Mouse (Mus musculus) brain, adult 2 months (tissue): ENCODE measurements at regions not wholly inside any gene's neighbourhood (a gene's known extent, or its start where the extent isn't known, plus 50 kb on each side); places are given as distances from the start of the nearest gene placed in this dataset.

Source experiments
- DNase-seq: peaks from one replicate; pipeline ENCODE4 v3.0.0; 2011; ENCODE audit warnings: low read depth, low spot score

DNA sequence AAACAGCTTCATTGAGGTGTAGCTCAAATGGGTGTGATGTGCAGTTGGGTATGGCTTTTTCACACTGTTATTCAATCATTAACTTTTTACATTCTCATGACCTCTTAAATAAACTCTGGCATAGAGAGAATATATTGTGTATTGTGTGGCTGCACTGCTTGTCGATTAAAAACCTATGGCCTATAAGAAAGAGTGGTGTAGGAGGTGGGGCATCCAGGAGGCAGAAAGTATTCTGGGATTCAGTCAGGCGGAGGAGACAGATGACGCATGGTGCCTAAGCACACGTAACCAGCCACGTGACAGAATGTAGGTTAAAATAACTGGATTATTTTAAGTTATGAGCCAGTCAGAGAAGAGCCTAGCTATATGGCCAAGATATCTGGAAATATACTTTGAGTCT, 78.2 kb upstream of the Slc16a7 start:
- DNase-seq: no peak

DNA sequence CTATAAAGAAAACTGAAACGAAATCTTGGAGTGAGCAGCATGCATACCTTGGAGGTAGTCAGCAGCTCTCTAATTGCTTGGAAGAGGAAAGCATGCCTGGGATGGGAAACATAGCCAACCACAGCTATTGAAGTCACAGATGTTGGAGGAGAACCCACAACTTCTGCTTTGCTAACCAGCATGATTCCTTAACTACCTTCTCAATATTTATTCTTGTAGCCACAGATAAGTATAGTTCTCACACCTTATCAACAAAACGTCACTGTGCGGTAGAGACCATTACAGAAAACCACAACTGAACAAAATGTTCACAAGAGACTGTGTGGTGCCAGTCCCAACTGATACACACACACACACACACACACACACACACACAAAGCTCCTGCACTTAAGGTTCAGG, 99.1 kb upstream of the Slc16a7 start:
- DNase-seq: no peak

DNA sequence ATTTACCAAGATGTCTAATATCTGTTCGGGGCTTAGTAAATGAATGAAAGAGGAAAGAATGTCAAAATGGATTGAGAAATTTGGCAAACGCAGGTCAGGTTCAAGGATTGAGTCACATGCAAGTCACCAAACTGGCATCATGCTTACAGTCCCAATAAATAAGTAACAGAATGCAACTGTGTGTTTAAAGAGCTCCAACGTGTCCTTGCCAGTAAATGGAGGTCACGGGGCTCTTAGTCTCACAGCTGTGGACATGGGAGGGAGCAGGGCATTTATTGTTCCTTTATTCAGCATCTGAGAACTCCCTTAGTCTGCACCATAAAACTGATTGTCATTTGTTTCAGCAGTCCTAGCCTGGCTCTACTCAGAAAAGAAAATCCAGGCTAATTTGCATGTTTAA, 101.1 kb upstream of the Slc16a7 start:
- peak; percentile 85 for DNase-seq

- DNase-seq: no peak
Measured at GRCm38 (mm10) chr10:125494489-125494888, 105.2 kb upstream of the Slc16a7 start.

GRCm38 (mm10) chr10:125498347-125498746, 109.1 kb upstream of the Slc16a7 start:
- DNase-seq: peak; percentile 61

- DNase-seq: no peak
Measured at GRCm38 (mm10) chr10:125500338-125500737, 111.1 kb upstream of the Slc16a7 start.

GRCm38 (mm10) chr10:125515026-125515425, 125.8 kb upstream of the Slc16a7 start:
- DNase-seq: no peak

DNA sequence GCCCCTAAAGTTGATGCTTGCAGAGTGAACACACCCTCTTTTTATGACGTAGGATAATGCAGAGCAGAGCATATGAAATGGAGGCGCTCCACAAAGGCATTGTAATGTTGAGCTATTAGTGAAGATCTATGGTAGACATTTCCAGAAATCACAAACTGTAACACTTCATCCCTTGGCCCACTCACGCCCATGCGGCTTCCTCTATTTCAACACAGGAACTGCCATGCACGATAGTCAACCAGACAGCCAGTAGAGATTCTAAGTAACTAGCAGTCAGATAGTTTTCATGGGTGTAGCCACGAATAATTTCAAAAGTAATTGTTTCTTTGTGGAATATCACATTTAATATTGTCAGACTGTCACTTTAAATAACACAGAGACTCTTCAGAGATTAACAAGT, 141.6 kb upstream of the Slc16a7 start:
- DNase-seq: no peak

DNA sequence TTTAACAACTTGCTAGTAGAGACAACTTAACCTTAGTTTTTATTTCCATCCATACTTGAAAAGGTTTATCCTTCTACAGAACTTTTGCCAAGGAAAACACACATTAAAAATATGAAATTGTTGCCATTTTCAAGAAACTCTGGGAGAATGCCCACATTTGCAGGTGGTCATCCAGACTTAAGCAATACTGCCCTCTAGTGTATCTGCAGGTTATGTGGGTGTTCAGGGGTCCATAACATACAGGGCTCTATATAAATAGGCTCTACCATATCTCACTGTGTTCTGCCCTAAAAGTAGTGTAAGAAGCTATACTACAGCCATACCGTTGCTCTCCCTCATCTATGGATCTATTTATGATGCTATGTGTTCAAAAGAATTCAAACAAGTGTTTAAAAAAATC, 149.1 kb upstream of the Slc16a7 start:
- DNase-seq: peak; percentile 62

DNA sequence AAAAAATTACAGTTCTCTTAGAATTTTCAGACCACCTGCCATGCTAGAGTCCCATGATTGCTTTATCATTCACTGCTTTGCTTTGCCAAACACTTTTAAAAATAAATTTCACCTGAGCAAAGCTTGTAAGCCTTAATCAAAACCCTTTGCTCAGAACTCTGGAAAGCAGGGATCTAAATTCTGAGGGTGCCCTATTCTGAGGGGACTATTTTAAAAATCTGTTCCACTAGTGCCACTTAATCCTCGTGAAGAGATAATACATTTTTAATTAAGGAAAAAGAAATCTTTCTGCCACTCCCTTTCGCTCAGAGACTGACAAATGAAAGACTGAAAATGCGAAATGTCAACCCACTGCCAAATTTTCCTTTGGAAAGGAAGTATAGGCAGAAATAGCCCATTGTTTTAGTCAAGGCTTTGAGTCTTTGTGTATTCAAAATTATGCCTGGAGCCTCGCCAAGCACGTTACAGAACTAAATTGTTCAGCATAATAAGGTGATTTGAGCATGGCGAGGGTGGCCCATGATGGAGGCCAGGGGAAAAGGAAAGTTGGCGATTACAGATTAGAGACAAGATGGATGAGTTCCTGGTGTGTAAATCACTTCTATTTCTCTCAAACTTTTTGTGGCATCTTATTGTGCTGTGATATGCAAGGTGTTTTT, 197.4 kb upstream of the Slc16a7 start:
- DNase-seq: peak; percentile 71

- DNase-seq: no peak
Measured at GRCm38 (mm10) chr10:125593006-125593405, 203.7 kb upstream of the Slc16a7 start.

DNA sequence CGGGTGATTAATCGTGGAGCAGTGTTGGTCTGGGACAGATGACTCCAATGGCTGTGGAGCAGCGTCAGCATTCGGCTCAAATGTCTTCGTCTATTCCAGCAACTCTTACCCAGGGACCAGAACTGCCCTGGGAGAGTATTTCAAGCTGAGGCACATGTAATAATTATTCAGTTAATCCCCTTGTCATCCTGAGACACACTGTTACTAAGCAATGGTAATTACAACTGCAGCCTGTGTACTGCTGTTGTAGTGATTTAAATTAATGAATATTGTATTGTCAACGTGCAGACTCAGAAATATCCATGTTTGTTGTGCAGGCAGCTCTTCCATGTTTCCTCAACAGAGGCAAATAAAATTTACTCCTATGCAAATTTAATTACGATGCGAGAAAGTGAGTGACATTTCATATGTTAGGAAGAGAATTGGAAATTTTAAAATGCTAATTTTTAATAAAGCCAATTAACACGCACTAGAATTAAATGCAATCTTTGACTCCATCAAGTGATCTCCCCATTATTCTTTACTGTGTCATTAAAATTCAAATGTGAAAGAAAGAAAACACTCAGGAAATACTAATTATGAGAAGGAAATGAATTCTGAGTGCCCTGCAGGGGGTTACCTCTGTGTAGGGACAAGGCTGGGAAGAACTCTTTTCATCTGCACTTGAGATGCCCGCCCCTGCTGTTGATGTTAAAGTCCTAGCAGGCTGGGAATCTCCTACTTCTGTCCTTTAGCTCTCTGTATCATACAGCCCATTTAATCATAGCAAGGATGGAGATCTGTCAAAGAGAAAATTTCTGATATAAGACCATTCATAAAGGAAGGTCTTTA, 218.7 kb upstream of the Slc16a7 start:
- no peak for DNase-seq

- DNase-seq: peak; percentile 59
Measured at GRCm38 (mm10) chr10:125610353-125610752, 221.1 kb upstream of the Slc16a7 start.

DNA sequence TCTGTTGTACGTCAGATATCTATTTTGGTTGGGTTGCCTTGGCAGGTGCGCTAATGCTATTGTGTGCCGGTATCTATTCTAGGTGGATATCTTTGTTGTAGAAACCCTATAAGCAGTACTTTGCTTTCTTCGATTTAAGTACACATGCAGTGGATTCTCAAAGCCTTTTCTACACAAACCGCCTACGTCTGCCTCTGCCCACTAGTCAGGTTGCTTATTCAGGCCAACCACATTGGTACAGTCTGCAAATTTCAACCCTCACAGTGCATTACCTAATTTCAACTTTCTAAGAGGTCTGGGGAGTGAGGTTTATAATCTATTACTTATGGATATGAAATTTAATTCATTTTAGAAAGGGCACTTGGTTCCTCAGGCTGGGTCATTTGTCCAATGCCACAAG, 223.5 kb upstream of the Slc16a7 start:
- peak; percentile 20 for DNase-seq

- DNase-seq: no peak
Measured at GRCm38 (mm10) chr10:125621376-125621775, 232.1 kb upstream of the Slc16a7 start.

- no peak for DNase-seq
Measured at GRCm38 (mm10) chr10:125623836-125624235, 234.6 kb upstream of the Slc16a7 start.

- peak; percentile 14 for DNase-seq
Measured at GRCm38 (mm10) chr10:125667906-125668305, 278.6 kb upstream of the Slc16a7 start.

GRCm38 (mm10) chr10:125673637-125674036, 284.4 kb upstream of the Slc16a7 start:
- DNase-seq: no peak

DNA sequence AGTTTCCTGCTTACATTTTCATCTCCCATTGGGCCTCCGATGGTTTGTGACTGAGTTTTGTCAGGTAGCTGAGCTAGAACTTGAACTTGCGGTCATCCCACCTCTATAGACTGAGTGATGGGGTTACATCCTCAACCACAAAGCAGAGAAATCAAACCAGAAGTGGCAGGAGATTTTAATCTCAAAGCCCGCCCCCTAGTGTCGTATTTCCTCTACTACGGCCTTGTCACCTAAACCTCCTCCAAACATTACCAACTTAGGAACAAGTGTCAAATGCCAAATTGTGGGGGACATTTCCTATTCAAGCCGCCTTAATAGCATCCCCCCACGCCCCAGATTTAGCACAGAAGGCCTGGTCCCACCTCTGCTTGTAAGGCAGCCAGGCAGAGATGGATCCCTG, 286.3 kb upstream of the Lrig3 start:
- DNase-seq: no peak

GRCm38 (mm10) chr10:125685130-125685529, 280.8 kb upstream of the Lrig3 start:
- no peak for DNase-seq

GRCm38 (mm10) chr10:125693505-125693904, 272.5 kb upstream of the Lrig3 start:
- DNase-seq: peak; percentile 77

DNA sequence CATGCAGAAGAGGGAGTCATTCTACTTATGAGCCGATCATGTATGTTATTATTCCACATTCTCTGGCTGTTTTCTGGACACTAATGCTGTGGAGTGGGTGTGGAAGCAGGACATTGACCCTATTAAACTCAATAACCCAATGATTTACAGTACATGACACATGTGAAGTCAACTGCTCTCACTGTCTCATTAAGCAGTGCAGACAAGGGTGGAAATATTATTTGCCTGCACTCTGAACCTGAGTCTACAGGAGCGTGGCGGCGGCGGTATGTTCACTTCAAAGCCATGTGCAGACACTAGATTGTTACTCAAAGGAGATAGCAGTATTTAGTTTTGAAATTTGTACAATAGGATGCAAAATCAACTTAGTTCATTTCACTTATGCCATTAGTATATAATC, 269.8 kb upstream of the Lrig3 start:
- DNase-seq: no peak

GRCm38 (mm10) chr10:125725077-125725680, 240.8 kb upstream of the Lrig3 start:
- DNase-seq: peak; percentile 75
